Mouse (Mus musculus): ENCODE results near the gene Ercc2.

- TF ChIP-seq POLR2AphosphoS5 (IDR thresholded peaks at IDR 0.05; ENCODE audit: insufficient replicate concordance, low read depth, low read length), result no peak
- TF ChIP-seq CTCF (IDR thresholded peaks at IDR 0.05; ENCODE audit: low read depth, low read length), result no peak
These were observed 20.9 kb upstream of the Ercc2 start for GRCm38 (mm10) chr7:19360944-19361343.

Measured in G1E (cell line).